8 mouse cellular contexts compared by ENCODE assay signal in genomic region chr17:46483561-46484001, GRCm38 (mm10). TPM values are rescaled to one million over a fixed set of nuclear protein-coding genes. Genes with fewer than 3 reads are reported as not detected.
A peak's percentile ranks its signal among the peaks of the same experiment; 100 is the strongest.
DNase-seq lines count a peak whose midpoint lies in the region; ATAC-seq lines count a peak whose summit lies in the region.

No protein-coding gene starts in this region.

- no peak overlapping the region for H3K9ac ChIP-seq in liver, embryonic 16.5 days (ENCODE audit: low read depth, low read length)

- WGBS in liver, embryonic 16.5 days (ENCODE audit: insufficient replicate concordance) = 2% methylated on average over 16 of the region's 16 CpGs

- DNase-seq in ovary, postnatal 36 days (ENCODE audit: low spot score) = peak; percentile 36
- no peak for DNase-seq in ovary, adult 18-20 months (ENCODE audit: low spot score)
- DNase-seq in cerebellum, postnatal 10 days = peak; percentile 74 to 78
- peak; percentile 50 to 67 for DNase-seq in frontal cortex, postnatal 36 days (ENCODE audit: low spot score in 2 of 2)
- DNase-seq in kidney, postnatal 36 days = peak; percentile 75 to 81
- DNase-seq in right cerebral cortex, adult 2 months (ENCODE audit: low spot score in 2 of 2) = peak; percentile 65 to 71
- DNase-seq in adipocyte (ENCODE audit: low spot score) = no peak

- H3K36me3 ChIP-seq in liver, embryonic 16.5 days (ENCODE audit: control insufficient read depth, insufficient read depth) = no peaks in the 10 kb centered on the region

- H3K4me2 ChIP-seq in liver, embryonic 16.5 days (ENCODE audit: low read depth, low read length) = peak overlapping the region; percentile 49

- no peak for ATAC-seq in liver, embryonic 16.5 days (ENCODE audit: low read depth)

- H3K27ac ChIP-seq in liver, embryonic 16.5 days (ENCODE audit: low read length) = no peak overlapping the region

- H3K9me3 ChIP-seq in liver, embryonic 16.5 days (replicated peaks; ENCODE audit: control insufficient read depth, low read length) = no peaks in the 10 kb centered on the region

- peak overlapping the region; percentile 31 for H3K4me3 ChIP-seq in liver, embryonic 16.5 days (ENCODE audit: low read depth, low read length)

- H3K4me1 ChIP-seq in liver, embryonic 16.5 days (ENCODE audit: control insufficient read depth, low read depth, low read length) = no peaks in the 10 kb centered on the region; the same call in none of the 2 replicates

- H3K27me3 ChIP-seq in liver, embryonic 16.5 days (ENCODE audit: control insufficient read depth, insufficient read depth, low read depth, low read length) = peaks cover 59% of the 10 kb centered on the region

RNA-seq across cellular contexts. Expression of gene Ttbk1, which starts 3.9 kb away (rescaled TPM):
- not detected in 2 replicates for polyA plus RNA-seq in liver, embryonic 16.5 days (2015; fragmentation: Nextera tagmentation; extraction: Ambion mirVana)

RNA-seq across cellular contexts. Expression of gene Dnph1, which starts 12.9 kb away (rescaled TPM):
- 12.7 and 15.6 TPM in 2 replicates for polyA plus RNA-seq in liver, embryonic 16.5 days (2015; fragmentation: Nextera tagmentation; extraction: Ambion mirVana)

RNA-seq across cellular contexts. Expression of gene Slc22a7, which starts 45.3 kb away (rescaled TPM):
- 0.06 TPM in 1 of 2 replicates, not detected in the other for polyA plus RNA-seq in liver, embryonic 16.5 days (2015; fragmentation: Nextera tagmentation; extraction: Ambion mirVana)

RNA-seq across cellular contexts. Expression of gene Crip3, which starts 54.9 kb away (rescaled TPM):
- polyA plus RNA-seq in liver, embryonic 16.5 days (2015; fragmentation: Nextera tagmentation; extraction: Ambion mirVana) = not detected in 2 replicates

Comparison
In these comparisons a context has a peak if more than half of its experiments do, and no peak if none do; other contexts are left out.
1. DNase-seq: peak in ovary, postnatal 36 days (single experiment), cerebellum, postnatal 10 days (2 of 2), frontal cortex, postnatal 36 days (2 of 2), kidney, postnatal 36 days (2 of 2) and right cerebral cortex, adult 2 months (2 of 2); none in ovary, adult 18-20 months (single experiment) and adipocyte (single experiment).